Comparison of ENCODE assay signal across 25 mouse cellular contexts in the genomic region with DNA sequence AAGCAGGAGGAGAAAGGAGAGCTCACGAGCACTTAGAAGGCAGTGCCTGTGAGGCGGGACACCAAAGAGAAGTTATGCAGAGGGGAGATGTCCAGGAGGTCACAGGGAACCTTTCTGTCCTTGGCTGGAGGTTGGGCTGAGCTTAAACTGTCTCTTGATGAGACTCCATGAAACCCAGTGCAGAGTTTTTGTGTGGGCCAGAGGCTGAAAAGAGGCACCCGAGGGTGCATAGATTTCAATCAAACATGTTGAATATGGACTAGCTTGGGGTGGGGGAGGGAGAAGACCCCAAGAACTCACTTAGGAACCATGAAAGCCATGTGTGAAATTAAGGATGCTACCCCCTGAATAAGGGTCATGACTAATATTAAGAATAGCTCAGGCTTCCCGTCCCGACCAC. TPM values are rescaled to one million over a fixed set of nuclear protein-coding genes. Genes with fewer than 3 reads are reported as not detected.
DNase-seq lines count a peak whose midpoint lies in the region; ATAC-seq and TF ChIP-seq lines count a peak whose summit lies in the region.
"Had no signal": no experiment of that assay in that cellular context is flagged by ENCODE, and none has a peak within 500 bp of the region (broad histone marks: within the 10 kb centered on the region; RNA-seq: fewer than 3 reads in every experiment).

Gene Rpl36-ps4, plus strand, starts transcription at position 301 of the 400 bp plus-strand sequence.

- DNase-seq in liver, embryonic 11.5 days (ENCODE audit: low spot score) = peak; percentile 7
- DNase-seq in forebrain, embryonic 10.5 days (ENCODE audit: extremely low spot score, low spot score) = no peak
- DNase-seq: adrenal gland, adult 2 months; adrenal gland, adult 8-10 months; adrenal gland, postnatal 10 days; adrenal gland, postnatal 14 days; adrenal gland, postnatal 25 days; adrenal gland, postnatal 36 days; B cell, adult 2 months; cerebellum, adult 11 months; cerebellum, adult 11-12 months; cerebellum, adult 18-20 months; cerebellum, adult 2 months; cerebellum, adult 8-10 months had no signal

- TF ChIP-seq EP300 in ES-Bruce4 (IDR thresholded peaks at IDR 0.05; ENCODE audit: insufficient read depth, low read depth, low read length) = no peak

- no peak within 1 kb of the TSS for H3K4me2 ChIP-seq in liver, embryonic 11.5 days
- H3K4me2 ChIP-seq in liver, embryonic 12.5 days = no peak within 1 kb of the TSS
- H3K4me2 ChIP-seq in midbrain, embryonic 15.5 days = no peak within 1 kb of the TSS

- TF ChIP-seq CTCF in E14TG2a.4 (conservative IDR thresholded peaks at IDR 0.05; ENCODE audit: low read length) (no peak), ES-Bruce4 (IDR thresholded peaks at IDR 0.05; ENCODE audit: low read depth, low read length) (no peak)

- no peak within 1 kb of the TSS for H3K4me3 ChIP-seq in liver, embryonic 11.5 days (ENCODE audit: low read depth, low read length)
- H3K4me3 ChIP-seq in liver, embryonic 12.5 days = no peak within 1 kb of the TSS
- H3K4me3 ChIP-seq in E14TG2a.4 (replicated peaks; ENCODE audit: low read length) (0 out of 2 replicates have a peak within 1 kb of the TSS, but pooled peaks have one; percentile 13), ES-Bruce4 (ENCODE audit: low read depth, low read length) (peak within 1 kb of the TSS; percentile 17; the same call in 1 of the 2 replicates)
- H3K4me3 ChIP-seq in forebrain, embryonic 10.5 days = no peak within 1 kb of the TSS
- H3K4me3 ChIP-seq in midbrain, embryonic 15.5 days = no peak within 1 kb of the TSS

- no peak for TF ChIP-seq POLR2A in ES-Bruce4 (IDR thresholded peaks at IDR 0.05; ENCODE audit: insufficient read depth, low read length)

- peaks cover 2% of the 10 kb centered on the region; the same call in 1 of the 2 replicates for H3K9me3 ChIP-seq in liver, embryonic 11.5 days (ENCODE audit: control insufficient read depth, low read length)
- H3K9me3 ChIP-seq in liver, embryonic 12.5 days (replicated peaks) = no peaks in the 10 kb centered on the region
- H3K9me3 ChIP-seq in E14TG2a.4 (ENCODE audit: low read length) (no peaks in the 10 kb centered on the region), ES-Bruce4 (replicated peaks; ENCODE audit: control insufficient read depth, insufficient read depth, low read length, poor library complexity, severe bottlenecking) (no peaks in the 10 kb centered on the region)
- no peaks in the 10 kb centered on the region for H3K9me3 ChIP-seq in forebrain, embryonic 10.5 days
- no peaks in the 10 kb centered on the region for H3K9me3 ChIP-seq in midbrain, embryonic 15.5 days
- H3K9me3 ChIP-seq: G1E had no signal

- H3K4me1 ChIP-seq in liver, embryonic 11.5 days (replicated peaks; ENCODE audit: control insufficient read depth, insufficient read depth, low read length) = no peaks in the 10 kb centered on the region
- no peaks in the 10 kb centered on the region for H3K4me1 ChIP-seq in liver, embryonic 12.5 days
- peaks cover 7% of the 10 kb centered on the region for H3K4me1 ChIP-seq in E14TG2a.4 (replicated peaks; ENCODE audit: low read depth, low read length)
- H3K4me1 ChIP-seq in ES-Bruce4 (ENCODE audit: control insufficient read depth, insufficient read depth, low read length) = peaks cover 2% of the 10 kb centered on the region
- H3K4me1 ChIP-seq in forebrain, embryonic 10.5 days = no peaks in the 10 kb centered on the region
- no peaks in the 10 kb centered on the region for H3K4me1 ChIP-seq in midbrain, embryonic 15.5 days

- no peaks in the 10 kb centered on the region for H3K36me3 ChIP-seq in liver, embryonic 11.5 days (ENCODE audit: control insufficient read depth, insufficient read depth, low read length)
- no peaks in the 10 kb centered on the region for H3K36me3 ChIP-seq in liver, embryonic 12.5 days
- H3K36me3 ChIP-seq in E14TG2a.4 (ENCODE audit: insufficient read depth, low read length) (no peaks in the 10 kb centered on the region), ES-Bruce4 (ENCODE audit: control insufficient read depth, insufficient read depth, low read length, poor library complexity, severe bottlenecking) (no peaks in the 10 kb centered on the region)
- H3K36me3 ChIP-seq in forebrain, embryonic 10.5 days (replicated peaks) = no peaks in the 10 kb centered on the region
- H3K36me3 ChIP-seq in midbrain, embryonic 15.5 days (replicated peaks) = no peaks in the 10 kb centered on the region
- H3K36me3 ChIP-seq: G1E had no signal

- no peak for ATAC-seq in liver, embryonic 11.5 days (replicated peaks; ENCODE audit: low FRiP score)
- ATAC-seq in liver, embryonic 12.5 days = no peak
- ATAC-seq in midbrain, embryonic 15.5 days (replicated peaks) = no peak
- ATAC-seq: activated CD4-positive, CD25-positive, alpha-beta regulatory T cell, adult 4 months; CD4-positive, CD25-positive, alpha-beta regulatory T cell, adult 4 months; Patski had no signal

- no peaks in the 10 kb centered on the region for H3K27me3 ChIP-seq in liver, embryonic 11.5 days (replicated peaks; ENCODE audit: control insufficient read depth, insufficient read depth, low read length)
- no peaks in the 10 kb centered on the region for H3K27me3 ChIP-seq in liver, embryonic 12.5 days (replicated peaks)
- H3K27me3 ChIP-seq in E14TG2a.4 (ENCODE audit: insufficient read depth, low read length) (peaks cover 2% of the 10 kb centered on the region; the same call in 1 of the 2 replicates), ES-Bruce4 (ENCODE audit: control insufficient read depth, insufficient read depth, low read length, poor library complexity, severe bottlenecking) (no peaks in the 10 kb centered on the region)
- no peaks in the 10 kb centered on the region for H3K27me3 ChIP-seq in forebrain, embryonic 10.5 days (ENCODE audit: poor library complexity, severe bottlenecking)
- no peaks in the 10 kb centered on the region for H3K27me3 ChIP-seq in midbrain, embryonic 15.5 days (replicated peaks)
- H3K27me3 ChIP-seq: CH12.LX, Patski had no signal

- no peak within 1 kb of the TSS for H3K9ac ChIP-seq in liver, embryonic 11.5 days (ENCODE audit: low read depth, low read length)
- H3K9ac ChIP-seq in liver, embryonic 12.5 days = no peak within 1 kb of the TSS
- no peak within 1 kb of the TSS for H3K9ac ChIP-seq in ES-Bruce4 (ENCODE audit: low read depth, poor library complexity, severe bottlenecking)
- H3K9ac ChIP-seq in midbrain, embryonic 15.5 days = no peak within 1 kb of the TSS

- no peak within 1 kb of the TSS for H3K27ac ChIP-seq in liver, embryonic 11.5 days (ENCODE audit: low read depth, low read length)
- no peak within 1 kb of the TSS for H3K27ac ChIP-seq in liver, embryonic 12.5 days
- H3K27ac ChIP-seq in ES-Bruce4 (ENCODE audit: insufficient read depth, low read length) = no peak within 1 kb of the TSS
- H3K27ac ChIP-seq in forebrain, embryonic 10.5 days = no peak within 1 kb of the TSS
- H3K27ac ChIP-seq in midbrain, embryonic 15.5 days = no peak within 1 kb of the TSS

- WGBS in liver, embryonic 11.5 days = 84% methylated on average over 5 of the region's 5 CpGs
- 77% methylated on average over 5 of the region's 5 CpGs for WGBS in liver, embryonic 12.5 days (ENCODE audit: insufficient replicate concordance)
- WGBS in forebrain, embryonic 10.5 days = 94% methylated on average over 5 of the region's 5 CpGs
- WGBS in midbrain, embryonic 15.5 days = 88% methylated on average over 5 of the region's 5 CpGs

RNA-seq across cellular contexts. Expression of gene Rpl36-ps4, which starts in this region (rescaled TPM):
- polyA plus RNA-seq in liver, embryonic 11.5 days (2014; fragmentation: Nextera tagmentation; extraction: Ambion mirVana) = not detected in 2 replicates
- not detected in 2 replicates for polyA plus RNA-seq in liver, embryonic 12.5 days (2016; fragmentation: Nextera tagmentation; extraction: Ambion mirVana)
- not detected in 2 replicates for polyA plus RNA-seq in ES-Bruce4 (2011; ENCODE audit: insufficient read depth, insufficient read length, low read depth, missing spikeins)
- polyA plus RNA-seq in forebrain, embryonic 10.5 days (2016; fragmentation: Nextera tagmentation; extraction: Ambion mirVana) = not detected in 2 replicates
- polyA plus RNA-seq in midbrain, embryonic 15.5 days (2015; fragmentation: Nextera tagmentation; extraction: Ambion mirVana) = not detected in 2 replicates
- polyA plus RNA-seq: activated CD4-positive, CD25-positive, alpha-beta regulatory T cell, adult 4 months; adrenal gland, adult 2 months; brain, embryonic 14.5 days; C2C12; CD4-positive, CD25-positive, alpha-beta regulatory T cell, adult 4 months; cerebellum, adult 2 months; G1E; Patski had no signal

Comparison
In these comparisons a context has a peak if more than half of its experiments do, and no peak if none do; other contexts are left out.
1. Peak in DNase-seq in liver, embryonic 11.5 days; RNA of the gene not detected or under 1 TPM.
2. H3K4me3 ChIP-seq: peak in E14TG2a.4 (single experiment) and ES-Bruce4 (single experiment); none in liver, embryonic 11.5 days (single experiment), liver, embryonic 12.5 days (single experiment), forebrain, embryonic 10.5 days (single experiment) and midbrain, embryonic 15.5 days (single experiment).